Mouse (Mus musculus) CH12.LX (cell line): ENCODE measurements at regions not wholly inside any gene's neighbourhood (a gene's known extent, or its start where the extent isn't known, plus 50 kb on each side); places are given as distances from the start of the nearest gene placed in this dataset.

Source experiments
- DNase-seq: peaks from one replicate; pipeline ENCODE4 v3.0.0-alpha.2; 2013; ENCODE audit errors: extremely low read depth
- H3K27ac ChIP-seq: 2 replicates; pipeline ENCODE4 v1.5.1; 2012; ENCODE audit warnings: low read depth, mild to moderate bottlenecking, control low read depth, moderate library complexity; ENCODE audit not compliant: insufficient read depth
- H3K27me3 ChIP-seq: replicated peaks from 2 replicates; pipeline ENCODE3; 2012; ENCODE audit warnings: inconsistent platforms
- H3K36me3 ChIP-seq, 2 experiments: replicated peaks in 1 of 2; 2 replicates each; pipeline versions ENCODE3 to v1.6.1; 2012; ENCODE audit warnings: inconsistent platforms in 1 of 2, low read length in 1 of 2, mild to moderate bottlenecking in 1 of 2, mixed read lengths in 1 of 2, moderate library complexity in 1 of 2; ENCODE audit not compliant: control insufficient read depth in 1 of 2, insufficient read depth in 1 of 2
- H3K4me1 ChIP-seq, 2 experiments: 2 replicates each; pipeline ENCODE4 v1.6.1; 2012; ENCODE audit warnings: inconsistent platforms in 1 of 2, moderate library complexity in 1 of 2; ENCODE audit not compliant: insufficient read depth in 2 of 2, control insufficient read depth in 1 of 2
- H3K4me2 ChIP-seq: 2 replicates; pipeline ENCODE4 v1.6.1; 2012; ENCODE audit warnings: low read depth, mild to moderate bottlenecking, control low read depth; ENCODE audit not compliant: poor library complexity, insufficient read depth, severe bottlenecking
- H3K4me3 ChIP-seq, 3 experiments: fragments of 150-350 bp in 1 of 3; sonication (generic) in 1 of 3; replicated peaks in 1 of 3; 2 replicates each; pipeline versions ENCODE3 to v1.5.1; 2011 to 2012; ENCODE audit warnings: low read depth in 2 of 3, low read length in 2 of 3, mild to moderate bottlenecking in 2 of 3, moderate library complexity in 2 of 3, control low read depth in 1 of 3, improper control_type of control experiment in 1 of 3, inconsistent platforms in 1 of 3, mixed read lengths in 1 of 3; ENCODE audit not compliant: poor library complexity in 1 of 3
- H3K79me2 ChIP-seq: replicated peaks from 2 replicates; pipeline ENCODE4 v1.6.1; 2012; ENCODE audit warnings: mild to moderate bottlenecking, moderate library complexity; ENCODE audit not compliant: control insufficient read depth, poor library complexity, insufficient read depth, severe bottlenecking; ENCODE audit errors: extremely low read depth
- H3K9ac ChIP-seq: 2 replicates; pipeline ENCODE4 v1.6.1; 2012; ENCODE audit warnings: low read depth, mild to moderate bottlenecking, control low read depth, moderate library complexity; ENCODE audit not compliant: insufficient read depth
- H3K9me3 ChIP-seq: replicated peaks from 2 replicates; pipeline ENCODE3; 2012; ENCODE audit warnings: low read length, inconsistent platforms, mixed read lengths
- CHD1 ChIP-seq: IDR thresholded peaks from 2 replicates; pipeline ENCODE4 v1.6.1; 2012; ENCODE audit warnings: low read depth, low read length, improper control_type of control experiment, inconsistent platforms
- CHD2 ChIP-seq: IDR thresholded peaks from 2 replicates; pipeline ENCODE4 v1.6.1; 2011; ENCODE audit warnings: low read length, improper control_type of control experiment
- ELF1 ChIP-seq: IDR thresholded peaks from 2 replicates; pipeline ENCODE4 v1.6.1; 2014; ENCODE audit warnings: low read depth, mild to moderate bottlenecking, inconsistent platforms, low read length, improper control_type of control experiment
- EP300 ChIP-seq: IDR thresholded peaks from 2 replicates; pipeline ENCODE4 v1.6.1; 2011; ENCODE audit warnings: low read length, improper control_type of control experiment
- ETS1 ChIP-seq: conservative IDR thresholded peaks from 2 replicates; pipeline ENCODE4 v1.6.1; 2012; ENCODE audit warnings: low read depth, mild to moderate bottlenecking, inconsistent platforms, low read length, improper control_type of control experiment, moderate library complexity
- GABPA ChIP-seq: IDR thresholded peaks from 2 replicates; pipeline ENCODE4 v1.6.1; 2012; ENCODE audit warnings: low read depth, low read length, improper control_type of control experiment, inconsistent platforms; ENCODE audit not compliant: insufficient replicate concordance
- HCFC1 ChIP-seq: IDR thresholded peaks from 2 replicates; pipeline ENCODE4 v1.6.1; 2012; ENCODE audit warnings: low read depth, mild to moderate bottlenecking, inconsistent platforms, low read length, improper control_type of control experiment
- IRF4 ChIP-seq: IDR thresholded peaks from 2 replicates; pipeline ENCODE4 v1.6.1; 2014; ENCODE audit warnings: low read depth, mild to moderate bottlenecking, inconsistent platforms, low read length, improper control_type of control experiment
- JUN ChIP-seq: IDR thresholded peaks from 2 replicates; pipeline ENCODE4 v1.6.1; 2011; ENCODE audit warnings: low read depth, mild to moderate bottlenecking, low read length, improper control_type of control experiment, moderate library complexity; ENCODE audit not compliant: insufficient read depth
- JUND ChIP-seq: conservative IDR thresholded peaks from 2 replicates; pipeline ENCODE4 v1.6.1; 2011; ENCODE audit warnings: low read depth, low read length, improper control_type of control experiment
- KAT2A ChIP-seq: IDR thresholded peaks from 2 replicates; pipeline ENCODE4 v1.6.1; 2012; ENCODE audit warnings: low read length, improper control_type of control experiment, inconsistent platforms; ENCODE audit not compliant: insufficient replicate concordance
- MAX ChIP-seq: IDR thresholded peaks from 2 replicates; pipeline ENCODE4 v1.6.1; 2011; ENCODE audit warnings: low read length, improper control_type of control experiment
- MEF2A ChIP-seq: IDR thresholded peaks from 2 replicates; pipeline ENCODE4 v1.6.1; 2014; ENCODE audit warnings: low read depth, mild to moderate bottlenecking, inconsistent platforms, low read length, improper control_type of control experiment, borderline replicate concordance
- MYC ChIP-seq: IDR thresholded peaks from 2 replicates; pipeline ENCODE4 v1.6.1; 2011; ENCODE audit warnings: low read depth, mild to moderate bottlenecking, improper control_type of control experiment, low read length
- PAX5 ChIP-seq: IDR thresholded peaks from 2 replicates; pipeline ENCODE4 v1.6.1; 2012; ENCODE audit warnings: low read length, inconsistent platforms, mixed read lengths
- RAD21 ChIP-seq: IDR thresholded peaks from 2 replicates; pipeline ENCODE4 v1.6.1; 2011; ENCODE audit warnings: low read depth, mild to moderate bottlenecking, low read length, improper control_type of control experiment, moderate library complexity
- RCOR1 ChIP-seq: conservative IDR thresholded peaks from 2 replicates; pipeline ENCODE4 v1.6.1; 2012; ENCODE audit warnings: low read depth, mild to moderate bottlenecking, inconsistent platforms, low read length, improper control_type of control experiment
- SMC3 ChIP-seq: IDR thresholded peaks from 2 replicates; pipeline ENCODE4 v1.6.1; 2011; ENCODE audit warnings: low read depth, low read length, improper control_type of control experiment
- TBP ChIP-seq: conservative IDR thresholded peaks from 2 replicates; pipeline ENCODE4 v1.6.1; 2011; ENCODE audit warnings: low read depth, low read length, improper control_type of control experiment
- TCF12 ChIP-seq: IDR thresholded peaks from 2 replicates; pipeline ENCODE4 v1.6.1; 2014; ENCODE audit warnings: low read depth, mild to moderate bottlenecking, inconsistent platforms, low read length, improper control_type of control experiment
- UBTF ChIP-seq: IDR thresholded peaks from 2 replicates; pipeline ENCODE4 v1.6.1; 2012; ENCODE audit warnings: low read depth, mild to moderate bottlenecking, inconsistent platforms, low read length, improper control_type of control experiment, moderate library complexity
- USF2 ChIP-seq: conservative IDR thresholded peaks from 2 replicates; pipeline ENCODE4 v1.6.1; 2011; ENCODE audit warnings: low read depth, low read length, improper control_type of control experiment
- ZKSCAN1 ChIP-seq: IDR thresholded peaks from 2 replicates; pipeline ENCODE4 v1.6.1; 2012; ENCODE audit warnings: low read depth, inconsistent platforms, low read length, improper control_type of control experiment, borderline replicate concordance
- ZMIZ1 ChIP-seq: IDR thresholded peaks from 2 replicates; pipeline ENCODE4 v1.6.1; 2012; ENCODE audit warnings: low read depth, mild to moderate bottlenecking, inconsistent platforms, low read length, improper control_type of control experiment
- dilution Hi-C: fragments of 300-500 bp; cut with MboI; formaldehyde crosslinking; loops from 2 replicates; pipeline ENCODE4 v1.14.3; 2020; ENCODE audit warnings: low sequenced_read_pairs; ENCODE audit not compliant: extremely low pct_unique_long_range_greater_than_20kb, extremely low pct_ligation_motif_present
- in situ Hi-C: fragments of 300-500 bp; cut with MboI; formaldehyde crosslinking; loops from 3 replicates; pipeline ENCODE4 v1.14.3; 2019; ENCODE audit warnings: low sequenced_read_pairs, low pct_ligation_motif_present, low pct_unique_long_range_greater_than_20kb, mixed read lengths

- dilution Hi-C loops: no loop called here
- DNase-seq: no peak
- no peak overlapping the region for H3K4me2 ChIP-seq
Observed at GRCm38 (mm10) chr16:47354279-47354678, 856.0 kb upstream of the Nectin3 start.

GRCm38 (mm10) chr16:47394398-47394797, 889.1 kb upstream of the Dppa4 start:
- DNase-seq: no peak
- no peak overlapping the region for H3K4me2 ChIP-seq
- no peak for TF ChIP-seq IRF4
- TF ChIP-seq UBTF: no peak
- no peak for TF ChIP-seq TBP
- TF ChIP-seq EP300: no peak
- TF ChIP-seq MYC: no peak
- TF ChIP-seq ETS1: no peak
- TF ChIP-seq ZMIZ1: no peak
- TF ChIP-seq JUN: no peak
- no peak for TF ChIP-seq PAX5
- TF ChIP-seq MEF2A: no peak
- no peak for TF ChIP-seq RAD21
- no peak for TF ChIP-seq GABPA
- no peak for TF ChIP-seq ZKSCAN1
- no peak for TF ChIP-seq ELF1
- dilution Hi-C loops (no loop called here), in situ Hi-C loops (no loop called here)
- no peaks in the 10 kb centered on the region for H3K79me2 ChIP-seq
- H3K36me3 ChIP-seq: no peaks in the 10 kb centered on the region
- no peak overlapping the region for H3K4me3 ChIP-seq
- no peak overlapping the region for H3K27ac ChIP-seq
- H3K9me3 ChIP-seq: peaks cover 33% of the 10 kb centered on the region
- no peak overlapping the region for H3K9ac ChIP-seq
- no peaks in the 10 kb centered on the region for H3K27me3 ChIP-seq
- no peaks in the 10 kb centered on the region for H3K4me1 ChIP-seq

More at GRCm38 (mm10) chr16:47354279-47354678, 856.0 kb upstream of the Nectin3 start:
- TF ChIP-seq RCOR1 (no peak), TBP (no peak), ZKSCAN1 (no peak), PAX5 (no peak), HCFC1 (no peak), CHD1 (no peak), KAT2A (no peak), GABPA (no peak), SMC3 (no peak), JUN (no peak), JUND (no peak), CHD2 (no peak), MAX (no peak), ETS1 (no peak), USF2 (no peak), TCF12 (no peak)
- Histone ChIP-seq H3K9me3 (peaks cover 28% of the 10 kb centered on the region), H3K27me3 (no peaks in the 10 kb centered on the region), H3K9ac (no peak overlapping the region), H3K36me3 (no peaks in the 10 kb centered on the region), H3K79me2 (no peaks in the 10 kb centered on the region), H3K4me1 (no peaks in the 10 kb centered on the region), H3K4me3 (no peak overlapping the region), H3K27ac (no peak overlapping the region)
- in situ Hi-C loops: no loop called here
